Mouse (Mus musculus) neural tube, embryonic 11.5 days (tissue): ENCODE results near the gene Sec23ip. TPM values are rescaled to one million over a fixed set of nuclear protein-coding genes. Genes with fewer than 3 reads are reported as not detected.
A peak's percentile ranks its signal among the peaks of the same experiment; 100 is the strongest.

Experiments used
- ATAC-seq: fragments of 200-750 bp; cut with Nextera tagmentation; 2 replicates; pipeline ENCODE4 v1.8.0; 2017; ENCODE audit warnings: moderate number of reproducible peaks, mild to moderate bottlenecking, moderate TSS enrichment, moderate library complexity; ENCODE audit not compliant: insufficient read depth, low FRiP score, low TSS enrichment
- DNase-seq: peaks from one replicate; pipeline ENCODE4 v3.0.0-alpha.2; 2015; ENCODE audit warnings: low spot score
- H3K27ac ChIP-seq: fragments of 300-500 bp; sonication (generic); 2 replicates; pipeline ENCODE4 v1.5.1; 2014; ENCODE audit warnings: low read depth, mild to moderate bottlenecking, low read length
- H3K27me3 ChIP-seq: fragments of 300-500 bp; sonication (generic); 2 replicates; pipeline ENCODE4 v1.6.1; 2014; ENCODE audit warnings: mild to moderate bottlenecking, low read length, mixed read lengths; ENCODE audit not compliant: control insufficient read depth, insufficient read depth
- H3K36me3 ChIP-seq: fragments of 300-500 bp; sonication (generic); 2 replicates; pipeline ENCODE4 v1.6.1; 2014; ENCODE audit warnings: mild to moderate bottlenecking, low read length, moderate library complexity, mixed read lengths; ENCODE audit not compliant: control insufficient read depth, insufficient read depth
- H3K4me1 ChIP-seq: fragments of 300-500 bp; sonication (generic); 2 replicates; pipeline ENCODE4 v1.6.1; 2014; ENCODE audit warnings: low read length, mixed read lengths; ENCODE audit not compliant: control insufficient read depth, insufficient read depth
- H3K4me2 ChIP-seq: fragments of 300-500 bp; sonication (generic); 2 replicates; pipeline ENCODE4 v1.6.1; 2014; ENCODE audit warnings: low read depth, mild to moderate bottlenecking, moderate library complexity
- H3K4me3 ChIP-seq: fragments of 300-500 bp; sonication (generic); 2 replicates; pipeline ENCODE4 v1.5.1; 2014; ENCODE audit warnings: low read depth, low read length
- H3K9ac ChIP-seq: fragments of 300-500 bp; sonication (generic); 2 replicates; pipeline ENCODE4 v1.6.1; 2014; ENCODE audit warnings: mild to moderate bottlenecking, low read length
- H3K9me3 ChIP-seq: fragments of 300-500 bp; sonication (generic); 2 replicates; pipeline ENCODE4 v1.6.1; 2016; ENCODE audit warnings: low read length; ENCODE audit not compliant: control insufficient read depth
- WGBS: fragments of 180-500 bp; shearing (Covaris S2); extraction: QIAGEN DNeasy Blood & Tissue Kit; methylation state at CpG from one replicate; pipeline ENCODE4 v1.1.7; 2014; 5-methylcytosine and 5-hydroxymethylcytosine counted together
- polyA plus RNA-seq: library from polyadenylated mRNA; unstranded; fragments of >200 nt; fragmentation: Nextera tagmentation; extraction: Ambion mirVana; gene quantifications from 2 replicates; pipeline ENCODE4 v1.2.1, GENCODE M21; 2014

The Sec23ip gene
- polyA plus RNA-seq, 1 experiment from 2014 or later = 47.8 TPM

- Histone ChIP-seq H3K4me2 (no peak overlapping the region), H3K4me1 (no peaks in the 10 kb centered on the region; the same call in 1 of the 2 replicates), H3K27ac (no peak overlapping the region), H3K36me3 (no peaks in the 10 kb centered on the region), H3K4me3 (no peak overlapping the region), H3K9ac (no peak overlapping the region), H3K27me3 (no peaks in the 10 kb centered on the region), H3K9me3 (no peaks in the 10 kb centered on the region)
- 67% methylated on average over 2 of the region's 2 CpGs for WGBS
- DNase-seq (no peak), ATAC-seq (no peak)
These were observed 13.2 kb upstream of the Sec23ip start for GRCm38 (mm10) chr7:128731585-128731984.

DNA sequence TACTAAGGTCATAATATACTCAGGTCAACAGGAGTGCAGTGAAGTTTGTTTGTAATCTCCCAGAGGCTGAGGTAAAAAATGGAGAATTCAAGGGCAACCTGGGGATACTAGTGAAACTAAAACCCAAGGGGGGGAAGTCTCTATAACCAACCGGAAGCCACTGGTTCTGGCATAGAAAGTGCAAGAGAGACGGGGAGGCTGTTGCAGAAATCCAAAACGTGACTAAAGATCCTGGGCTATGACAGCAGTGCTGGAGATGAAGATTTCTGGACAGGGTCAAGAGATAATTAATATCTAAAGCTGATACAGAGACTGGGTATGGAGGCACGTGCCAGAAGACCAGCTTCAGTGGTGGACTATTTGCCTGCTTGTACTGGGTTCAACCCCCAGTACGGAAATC is 6.7 kb upstream of the Sec23ip start:
- H3K4me1 ChIP-seq = peaks cover 11% of the 10 kb centered on the region
- no peaks in the 10 kb centered on the region for H3K9me3 ChIP-seq
- no peak for DNase-seq
- no peak for ATAC-seq
- 89% methylated on average over 5 of the region's 5 CpGs for WGBS
- H3K4me2 ChIP-seq = 0 out of 2 replicates have a peak overlapping the region, but pooled peaks have one; percentile 83
- H3K27ac ChIP-seq = no peak overlapping the region
- H3K27me3 ChIP-seq = no peaks in the 10 kb centered on the region
- H3K36me3 ChIP-seq = no peaks in the 10 kb centered on the region
- no peak overlapping the region for H3K4me3 ChIP-seq
- no peak overlapping the region for H3K9ac ChIP-seq

GRCm38 (mm10) chr7:128739116-128739461 is 5.7 kb upstream of the Sec23ip start:
- Histone ChIP-seq H3K9ac (peak overlapping the region; percentile 98), H3K4me3 (peak overlapping the region; percentile 98), H3K4me1 (peaks cover 11% of the 10 kb centered on the region), H3K27ac (no peak overlapping the region), H3K4me2 (peak overlapping the region; percentile 83), H3K36me3 (no peaks in the 10 kb centered on the region), H3K27me3 (no peaks in the 10 kb centered on the region), H3K9me3 (no peaks in the 10 kb centered on the region)
- DNase-seq (peak; percentile 18), ATAC-seq (no peak)
- WGBS = 4% methylated on average over 15 of the region's 15 CpGs

DNA sequence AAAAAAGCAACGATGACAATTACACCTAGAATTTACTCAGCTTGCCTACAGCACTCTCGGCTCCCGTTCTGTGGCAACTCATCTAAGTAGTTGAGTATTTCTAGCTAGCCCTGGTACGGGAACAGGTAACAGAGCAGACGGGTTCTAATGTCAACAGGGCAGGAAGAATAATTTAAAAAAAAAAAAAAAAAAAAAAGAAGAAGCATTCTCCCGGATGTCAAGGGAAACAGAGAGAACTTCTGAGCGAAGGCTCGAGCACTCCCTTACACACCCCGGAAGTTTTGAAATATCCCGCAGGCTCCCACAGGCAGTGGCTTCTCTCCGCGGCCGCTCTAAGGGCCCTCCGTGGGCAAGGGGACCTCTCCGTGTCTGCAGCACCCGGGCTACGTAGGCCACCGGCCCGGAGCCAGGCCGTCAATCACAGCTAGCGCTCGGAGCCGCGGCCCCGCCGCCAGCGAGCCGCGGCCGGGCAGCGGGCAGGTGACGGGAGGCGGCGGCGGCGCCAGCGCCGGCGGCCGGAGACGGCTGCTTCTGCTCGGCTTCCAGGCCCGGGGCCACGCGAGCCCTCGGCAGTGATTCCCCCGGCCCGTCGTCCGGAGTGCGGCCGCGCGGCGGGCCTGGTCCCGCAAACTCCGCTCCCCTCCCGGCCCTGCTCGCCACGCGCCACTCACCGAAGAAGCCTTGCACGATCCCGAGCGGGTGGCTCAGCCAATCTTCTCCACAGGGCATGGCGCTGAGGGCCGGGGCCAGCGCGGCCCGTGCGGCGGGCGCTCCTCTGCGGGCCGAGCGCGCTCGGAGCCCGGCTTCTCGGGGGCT is 5.1 kb upstream of the Sec23ip start:
- H3K9ac ChIP-seq = peak overlapping the region; percentile 98
- WGBS = under 1% methylated on average over 64 of the region's 80 CpGs
- H3K4me3 ChIP-seq = peak overlapping the region; percentile 98
- no peaks in the 10 kb centered on the region for H3K36me3 ChIP-seq
- H3K9me3 ChIP-seq = no peaks in the 10 kb centered on the region
- ATAC-seq (peak; percentile 38), DNase-seq (peak; percentile 29)
- H3K27me3 ChIP-seq = no peaks in the 10 kb centered on the region
- peak overlapping the region; percentile 84 for H3K27ac ChIP-seq
- H3K4me1 ChIP-seq = peaks cover 11% of the 10 kb centered on the region
- H3K4me2 ChIP-seq = peak overlapping the region; percentile 83

- DNase-seq (peak; percentile 98), ATAC-seq (peak; percentile 79)
- Histone ChIP-seq H3K4me3 (peak within 1 kb of the TSS; percentile 98), H3K9me3 (no peaks in the 10 kb centered on the region), H3K36me3 (no peaks in the 10 kb centered on the region), H3K4me1 (peaks cover 11% of the 10 kb centered on the region), H3K4me2 (peak within 1 kb of the TSS; percentile 83), H3K27me3 (no peaks in the 10 kb centered on the region), H3K9ac (peak within 1 kb of the TSS; percentile 98), H3K27ac (peak within 1 kb of the TSS; percentile 84)
- under 1% methylated on average over 29 of the region's 35 CpGs for WGBS
These were observed 4.4 kb upstream of the Sec23ip start, which contains the start of gene Mcmbp for GRCm38 (mm10) chr7:128740334-128740733. Mcmbp (minus strand) TSS chr7:128740495.

- H3K4me3 ChIP-seq = no peak overlapping the region
- no peak for DNase-seq
These were observed 845 bp upstream of the Sec23ip start for GRCm38 (mm10) chr7:128743898-128744297.

DNA sequence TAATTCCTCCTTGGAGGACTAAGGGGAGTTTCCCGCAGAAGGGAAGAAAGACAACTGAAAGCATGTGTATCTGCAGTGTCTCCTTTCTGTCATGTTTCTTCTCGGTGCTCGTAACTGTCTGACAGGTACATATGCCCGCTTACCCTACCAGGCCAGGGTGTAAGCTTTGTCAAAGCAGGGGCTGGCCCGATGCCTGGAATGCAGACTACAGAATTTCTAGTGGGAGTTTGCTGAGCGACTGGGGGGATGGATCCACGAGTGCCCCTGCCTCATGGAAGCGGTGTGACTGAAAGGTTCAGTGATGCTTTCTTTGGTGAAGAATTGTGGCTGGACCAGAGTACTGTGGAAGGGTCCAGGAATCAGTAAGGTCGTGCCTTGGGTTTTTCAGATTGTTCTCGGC is 1.4 kb downstream of the Sec23ip start:
- no peaks in the 10 kb centered on the region for H3K9me3 ChIP-seq
- no peak overlapping the region for H3K27ac ChIP-seq
- no peak for ATAC-seq
- peaks cover 5% of the 10 kb centered on the region for H3K36me3 ChIP-seq
- 95% methylated on average over 10 of the region's 10 CpGs for WGBS
- H3K4me1 ChIP-seq = peaks cover 7% of the 10 kb centered on the region
- DNase-seq = no peak
- H3K4me3 ChIP-seq = peak overlapping the region; percentile 64; the same call in 1 of the 2 replicates
- H3K4me2 ChIP-seq = peak overlapping the region; percentile 81
- no peaks in the 10 kb centered on the region for H3K27me3 ChIP-seq
- H3K9ac ChIP-seq = no peak overlapping the region; the same call in 1 of the 2 replicates

More at GRCm38 (mm10) chr7:128743898-128744297, 845 bp upstream of the Sec23ip start:
- WGBS = 58% methylated on average over 2 of the region's 2 CpGs
- peak overlapping the region; percentile 51 for H3K4me2 ChIP-seq
- ATAC-seq = no peak
- H3K36me3 ChIP-seq = no peaks in the 10 kb centered on the region
- no peak overlapping the region for H3K27ac ChIP-seq
- H3K4me1 ChIP-seq = peaks cover 8% of the 10 kb centered on the region
- no peak overlapping the region for H3K9ac ChIP-seq
- H3K27me3 ChIP-seq = no peaks in the 10 kb centered on the region
- no peaks in the 10 kb centered on the region for H3K9me3 ChIP-seq

- peaks cover 11% of the 10 kb centered on the region for H3K36me3 ChIP-seq
- WGBS = 84% methylated on average over 3 of the region's 3 CpGs
- DNase-seq (no peak), ATAC-seq (no peak)
- no peaks in the 10 kb centered on the region for H3K9me3 ChIP-seq
- peaks cover 7% of the 10 kb centered on the region for H3K4me1 ChIP-seq
- H3K27ac ChIP-seq = no peak overlapping the region
- H3K4me2 ChIP-seq = no peak overlapping the region
- H3K9ac ChIP-seq = no peak overlapping the region
- no peak overlapping the region for H3K4me3 ChIP-seq
- no peaks in the 10 kb centered on the region for H3K27me3 ChIP-seq
These were observed 4.0 kb downstream of the Sec23ip start for GRCm38 (mm10) chr7:128748758-128749157.

DNA sequence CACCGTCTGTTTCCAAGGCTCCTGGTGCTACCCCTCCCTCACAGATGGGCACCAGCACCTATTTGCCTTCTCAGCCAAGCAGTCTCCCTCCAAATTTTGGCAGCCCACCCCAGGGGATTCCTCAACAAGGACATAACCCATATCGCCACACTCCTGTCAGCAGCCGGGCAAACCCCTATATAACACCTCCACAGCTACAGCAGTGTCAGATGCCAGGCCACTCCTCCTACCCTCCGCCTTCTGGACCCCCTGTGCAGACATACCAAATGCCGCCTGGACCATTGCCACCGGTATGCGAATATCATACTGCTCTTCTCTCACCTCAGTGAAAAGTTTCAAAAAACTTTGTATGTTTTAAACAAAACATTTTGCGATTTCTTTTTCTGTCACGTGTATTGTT is 5.6 kb downstream of the Sec23ip start:
- 87% methylated on average over 9 of the region's 9 CpGs for WGBS

More for the DNA sequence above, 5.6 kb downstream of the Sec23ip start:
- H3K4me3 ChIP-seq = no peak overlapping the region
- H3K4me2 ChIP-seq = no peak overlapping the region
- peaks cover 7% of the 10 kb centered on the region for H3K4me1 ChIP-seq
- peaks cover 20% of the 10 kb centered on the region for H3K36me3 ChIP-seq
- ATAC-seq = no peak
- H3K9ac ChIP-seq = no peak overlapping the region
- H3K9me3 ChIP-seq = no peaks in the 10 kb centered on the region
- H3K27ac ChIP-seq = no peak overlapping the region
- DNase-seq = no peak
- no peaks in the 10 kb centered on the region for H3K27me3 ChIP-seq
